Mouse (Mus musculus): ENCODE measurements around the gene Mettl24.
"Not testable (repeated sequence)": the region's sequence is repeated elsewhere in the genome, so short reads cannot be mapped to it uniquely, and the experiment has no call there.

Gene Mettl24

GRCm38 (mm10) chr10:40750293-40751047 lies 67.4 kb downstream of the Mettl24 start:
- DNase-seq, result no peak

- DNase-seq, result no peak
Observed at GRCm38 (mm10) chr10:40751157-40751556, 68.1 kb downstream of the Mettl24 start.

DNA sequence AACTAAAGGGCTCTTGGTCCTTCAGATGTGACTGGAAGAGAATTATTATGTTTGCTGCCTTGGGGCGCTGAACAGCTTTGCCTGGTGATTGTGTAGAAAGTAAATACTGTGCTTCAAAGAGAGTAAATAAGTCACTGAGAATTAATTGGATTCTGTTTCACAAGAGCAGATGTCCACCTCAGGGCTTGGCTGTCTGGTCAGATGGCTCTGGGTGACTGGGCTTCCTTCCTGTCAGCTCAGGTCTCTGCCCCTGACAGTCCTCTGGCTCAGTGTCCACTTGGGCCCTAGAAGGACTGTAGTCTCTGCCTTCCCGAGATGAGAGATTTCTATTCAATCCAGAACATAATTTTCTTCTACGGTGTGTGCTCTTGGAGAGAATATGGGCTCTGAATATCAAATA lies 70.0 kb downstream of the Mettl24 start:
- DNase-seq, result no peak

DNA sequence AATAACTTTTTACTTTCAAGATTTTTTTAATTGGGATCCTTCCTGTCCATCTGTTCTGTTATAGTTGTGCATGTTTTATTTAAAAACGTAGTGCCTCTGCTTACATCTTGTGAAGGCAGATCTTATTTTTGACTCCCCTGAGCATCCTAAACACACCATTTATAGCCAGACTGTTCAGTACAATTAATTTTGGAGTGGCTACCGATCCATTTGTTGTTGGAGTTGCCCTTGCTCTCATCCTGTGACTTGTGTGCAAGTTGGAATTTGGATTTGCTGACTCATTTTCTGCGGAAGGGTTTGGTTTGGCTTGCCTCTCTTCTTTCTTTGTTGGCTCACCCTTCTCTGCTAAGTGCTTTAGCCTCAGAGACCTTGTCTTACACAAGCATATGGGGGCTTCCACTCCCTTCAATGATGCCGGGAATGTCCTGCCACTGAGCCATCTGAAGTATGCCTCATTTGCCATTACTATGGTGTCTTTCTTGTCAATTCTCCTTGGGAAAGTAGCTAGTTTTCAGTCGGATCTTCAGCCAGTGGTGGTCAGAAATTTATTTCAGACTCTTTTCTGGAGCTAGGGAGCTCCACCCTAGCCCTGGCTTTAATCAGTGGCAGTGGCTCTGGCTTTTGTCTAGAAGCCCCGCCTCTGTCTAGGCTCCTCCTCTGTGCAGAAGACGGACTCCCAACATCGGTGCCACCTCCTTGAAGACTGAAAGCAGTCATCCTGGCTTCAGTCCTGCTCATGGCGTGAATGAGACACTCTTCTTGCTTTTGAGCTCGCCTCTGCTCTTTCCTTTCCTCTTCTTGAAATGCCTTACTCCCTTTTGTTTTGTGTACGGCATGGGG lies 75.3 kb downstream of the Mettl24 start:
- DNase-seq, result no peak

- DNase-seq, result not testable (repeated sequence)
Observed at GRCm38 (mm10) chr10:40759391-40760194, 76.5 kb downstream of the Mettl24 start.

DNA sequence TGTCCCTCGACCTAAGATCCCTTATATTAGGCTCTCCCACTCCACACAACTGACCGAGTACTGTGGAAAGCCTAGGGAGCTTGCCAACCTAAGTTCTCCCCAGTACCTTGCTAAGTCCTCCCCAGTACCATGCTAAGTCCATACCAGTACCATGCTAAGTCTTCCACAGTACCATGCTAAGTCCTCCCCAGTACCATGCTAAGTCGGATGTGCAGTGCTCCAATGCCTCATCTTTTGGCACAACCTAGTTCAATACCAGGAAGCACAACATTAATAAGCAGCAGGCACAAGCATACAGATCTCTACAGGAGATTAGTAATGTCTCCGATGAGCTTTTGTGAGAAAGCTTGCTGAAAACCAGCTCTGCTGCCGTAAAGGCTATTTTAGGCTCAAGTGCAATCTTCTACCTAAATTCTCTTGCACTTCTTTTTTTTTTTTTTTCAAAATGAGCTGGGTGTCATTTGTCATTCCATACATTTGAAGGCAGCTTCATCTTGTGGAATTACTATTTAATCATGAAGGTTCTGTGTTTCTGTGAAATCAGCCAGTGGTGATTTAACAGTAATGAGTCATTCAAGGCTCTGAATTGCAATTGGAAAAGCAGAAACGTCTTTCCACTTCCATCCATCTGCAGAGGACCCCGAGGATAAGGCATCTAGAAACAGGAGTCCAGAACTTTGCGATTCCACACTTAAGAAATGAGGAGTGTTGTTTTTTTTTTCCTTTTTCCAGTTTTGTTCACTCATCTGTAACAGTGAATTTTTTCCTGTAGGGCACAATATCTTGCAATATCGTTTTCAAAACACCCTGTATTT lies 77.3 kb downstream of the Mettl24 start:
- DNase-seq, result no peak

DNA sequence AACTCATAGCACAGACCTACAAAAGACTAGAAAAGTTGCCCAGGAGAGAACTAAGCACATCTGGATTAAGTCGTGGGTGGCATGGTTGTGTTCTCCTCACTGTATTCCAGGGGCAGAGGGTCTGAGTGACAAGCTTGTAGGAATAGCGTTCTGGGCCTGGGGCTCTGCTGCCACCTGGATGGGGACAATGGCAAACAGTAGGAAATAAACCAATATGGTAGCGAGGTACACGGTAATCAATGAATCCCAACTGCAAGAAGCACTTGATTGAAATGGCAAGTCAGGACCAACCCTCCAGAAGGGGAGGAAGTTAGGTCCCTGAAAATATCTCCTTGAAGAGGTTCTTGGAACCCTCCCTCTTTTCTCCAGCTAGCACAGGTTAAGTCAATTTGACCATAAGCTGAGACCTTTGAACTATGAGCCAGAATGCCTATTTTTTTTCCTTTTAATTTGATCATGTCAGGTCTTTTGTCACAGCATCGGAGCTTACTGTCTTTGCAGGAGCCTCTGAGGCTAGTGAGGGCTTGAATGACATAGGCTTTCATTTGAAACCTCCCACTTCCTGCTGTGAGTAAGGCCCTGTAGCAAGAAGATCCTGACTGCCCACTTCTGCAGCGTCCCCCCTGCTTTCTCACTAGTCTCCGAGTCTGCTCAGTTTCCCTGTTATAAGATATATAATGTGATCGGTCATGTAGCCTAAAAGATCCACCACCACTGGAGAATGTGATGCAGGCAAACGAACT lies 78.1 kb downstream of the Mettl24 start:
- no peak for DNase-seq

DNA sequence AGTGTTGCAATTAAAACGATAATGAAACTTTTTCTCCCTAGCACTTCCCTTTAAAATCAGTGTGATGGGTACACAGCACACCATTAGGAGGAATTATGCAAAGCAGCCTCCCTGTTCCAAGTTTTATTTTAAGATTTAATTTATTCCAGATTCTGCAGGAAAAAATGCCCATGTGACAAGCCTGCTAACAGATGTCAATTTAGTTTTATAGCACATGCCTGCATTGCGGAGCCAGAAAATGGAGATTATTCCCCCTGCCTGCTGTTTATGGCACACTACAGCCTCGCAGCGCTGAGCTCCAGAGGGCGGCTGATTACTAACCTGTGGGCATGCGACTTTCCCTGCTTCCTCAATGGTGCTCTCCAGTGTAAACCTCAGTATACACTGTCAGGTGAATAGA lies 79.5 kb downstream of the Mettl24 start:
- no peak for DNase-seq

GRCm38 (mm10) chr10:40763084-40763720 lies 80.1 kb downstream of the Mettl24 start:
- no peak for DNase-seq

DNA sequence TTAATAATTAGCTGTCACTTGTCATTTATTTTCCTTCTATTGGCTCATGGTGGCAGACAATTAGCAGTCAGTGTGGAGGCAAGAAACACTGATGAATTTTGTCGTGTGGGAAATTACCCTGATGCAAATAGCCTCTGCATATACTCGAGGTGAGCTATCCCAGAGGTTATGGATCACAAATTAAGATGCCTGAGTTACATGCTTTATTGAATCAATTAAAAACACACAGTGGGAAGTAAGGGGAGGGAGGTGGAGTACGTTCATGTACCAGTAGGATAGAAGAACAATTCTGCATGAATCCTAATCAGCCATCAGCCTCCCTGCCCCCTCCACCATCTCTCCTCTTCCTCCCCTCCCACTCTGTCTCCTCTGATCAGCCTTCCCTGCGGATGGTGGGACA lies 89.2 kb downstream of the Mettl24 start:
- DNase-seq, result no peak

- DNase-seq, result no peak
Observed at GRCm38 (mm10) chr10:40775151-40775550, 92.1 kb downstream of the Mettl24 start.

- DNase-seq, result no peak
Observed at GRCm38 (mm10) chr10:40775655-40776054, 92.6 kb downstream of the Mettl24 start.

GRCm38 (mm10) chr10:40777171-40777570 lies 94.1 kb downstream of the Mettl24 start:
- no peak for DNase-seq

DNA sequence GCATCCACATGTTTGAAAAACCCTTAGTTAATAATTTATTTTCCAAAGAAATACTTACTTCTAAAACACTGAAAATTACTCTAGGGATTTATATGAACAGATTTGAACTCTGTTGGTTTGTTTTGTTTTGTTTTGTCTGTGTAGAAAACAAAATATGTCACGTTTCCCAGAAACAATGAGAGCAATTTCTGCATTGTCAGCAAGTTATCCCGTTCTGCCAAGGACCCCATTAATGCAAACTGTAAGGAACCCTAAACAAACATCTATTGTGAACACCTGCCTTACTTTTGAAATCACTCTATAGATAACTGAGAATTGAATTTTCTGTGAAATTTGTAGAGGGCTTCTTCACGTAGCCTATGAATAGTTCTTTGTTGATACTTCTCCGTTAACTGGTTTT lies 95.4 kb downstream of the Mettl24 start:
- DNase-seq, result no peak

- no peak for DNase-seq
Observed at GRCm38 (mm10) chr10:40790406-40790805, 107.3 kb downstream of the Mettl24 start.

- DNase-seq, result no peak
Observed at GRCm38 (mm10) chr10:40792115-40792514, 109.0 kb downstream of the Mettl24 start.

DNA sequence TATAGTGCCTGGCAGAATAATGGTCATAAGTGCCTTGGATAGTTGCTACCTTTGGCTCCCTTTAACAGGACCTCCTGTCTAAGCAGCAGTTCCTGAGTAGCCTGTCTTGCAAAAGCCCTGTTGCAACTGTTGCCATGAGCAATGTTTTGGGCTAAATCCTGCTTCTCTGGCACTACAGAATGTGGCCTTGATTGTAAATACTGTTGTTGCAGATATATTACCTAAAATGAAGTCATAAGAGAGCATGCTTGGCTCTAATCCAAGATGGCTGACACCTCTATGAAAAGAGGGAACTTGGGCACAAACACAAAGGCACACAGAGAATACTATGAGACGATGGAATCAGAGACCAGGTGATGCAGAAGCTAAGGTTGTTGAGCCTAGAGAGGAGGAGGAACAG lies 122.1 kb downstream of the Mettl24 start:
- no peak for DNase-seq

GRCm38 (mm10) chr10:40806221-40806620 lies 123.1 kb downstream of the Mettl24 start:
- no peak for DNase-seq

DNA sequence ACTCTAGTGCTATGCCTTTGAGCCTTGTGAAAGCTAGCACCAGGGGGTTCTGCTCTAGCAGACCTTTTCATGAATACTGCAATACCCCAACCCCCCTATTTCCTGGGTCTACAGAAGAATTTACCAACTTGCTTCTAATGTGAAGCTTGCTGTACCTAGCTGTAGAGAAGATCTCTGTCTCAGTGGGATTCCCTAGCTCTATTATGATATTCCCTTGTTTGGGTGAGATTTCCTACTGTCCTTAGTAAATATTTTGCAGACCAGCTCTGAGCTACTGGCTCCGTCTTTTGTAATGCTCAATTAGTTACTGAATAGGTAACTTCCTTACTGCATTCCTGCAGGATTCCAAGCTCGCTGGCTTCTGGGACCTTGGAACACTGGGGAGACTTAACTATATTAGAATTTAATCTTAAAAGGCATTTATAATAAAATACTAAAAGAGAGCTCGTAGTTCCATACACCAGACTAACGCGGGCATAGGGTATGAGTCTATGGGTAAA lies 126.4 kb downstream of the Mettl24 start:
- DNase-seq, result not testable (repeated sequence)

- no peak for DNase-seq
Observed at GRCm38 (mm10) chr10:40813627-40814026, 130.5 kb downstream of the Mettl24 start.

DNA sequence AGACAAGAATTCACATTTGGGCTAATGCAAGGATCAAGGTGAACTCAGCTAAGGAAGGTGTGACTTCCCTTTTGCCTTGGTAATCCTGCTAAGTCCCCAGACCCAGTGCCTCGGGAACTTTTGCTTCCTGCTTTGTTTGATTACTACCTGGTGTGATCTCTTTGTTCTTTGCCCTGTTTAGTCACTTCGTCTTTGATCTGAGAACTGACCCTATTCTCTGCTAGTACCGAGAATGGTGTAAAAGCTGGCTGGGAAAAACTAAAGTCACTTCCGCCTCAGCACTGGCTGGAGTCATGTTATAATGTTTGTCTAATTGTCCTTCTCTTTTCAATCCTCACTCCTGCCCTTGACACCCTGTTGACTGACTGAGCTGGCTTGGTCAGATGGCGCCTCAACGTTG lies 133.4 kb downstream of the Mettl24 start:
- DNase-seq, result no peak

Measured in lung, postnatal 14 days (tissue).